Mouse (Mus musculus) gastrocnemius, postnatal 25 days (tissue): ENCODE data around the gene Dnmt3b. TPM values are rescaled to one million over a fixed set of nuclear protein-coding genes. Genes with fewer than 3 reads are reported as not detected.
"Not testable (repeated sequence)": the region's sequence is repeated elsewhere in the genome, so short reads cannot be mapped to it uniquely, and the experiment has no call there.

Source experiments
- DNase-seq: peaks from one replicate; pipeline ENCODE4 v3.0.0; 2022
- total RNA-seq, 2 experiments: library from RNA; stranded (reverse); gene quantifications; 1 replicate in 1 of 2; 2 replicates in 1 of 2; pipeline ENCODE4 v1.2.3; 2021

Dnmt3b gene
- total RNA-seq, 2 experiments from 2014 or later: 0.94 to 1.1 TPM

DNA sequence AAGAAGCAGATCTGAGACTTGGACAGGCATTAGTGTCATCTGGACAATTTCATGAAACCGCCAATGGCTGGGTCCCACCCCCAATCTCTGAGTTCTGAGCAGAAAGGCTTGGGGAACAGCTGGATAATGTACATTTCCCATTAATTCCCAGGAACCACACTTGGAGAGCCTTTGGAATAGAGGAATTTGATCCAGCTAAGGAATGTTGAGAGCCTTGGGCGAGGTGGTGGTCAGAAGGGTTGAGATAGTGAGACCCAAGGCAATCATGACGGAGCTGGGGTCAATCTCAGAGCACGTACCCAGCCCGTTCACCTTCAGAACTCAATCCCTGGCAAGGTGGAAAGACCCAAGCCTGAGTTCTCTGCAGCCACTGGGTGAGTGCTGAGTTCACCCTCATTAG lies 16.0 kb upstream of the Dnmt3b start:
- no peak for DNase-seq

DNA sequence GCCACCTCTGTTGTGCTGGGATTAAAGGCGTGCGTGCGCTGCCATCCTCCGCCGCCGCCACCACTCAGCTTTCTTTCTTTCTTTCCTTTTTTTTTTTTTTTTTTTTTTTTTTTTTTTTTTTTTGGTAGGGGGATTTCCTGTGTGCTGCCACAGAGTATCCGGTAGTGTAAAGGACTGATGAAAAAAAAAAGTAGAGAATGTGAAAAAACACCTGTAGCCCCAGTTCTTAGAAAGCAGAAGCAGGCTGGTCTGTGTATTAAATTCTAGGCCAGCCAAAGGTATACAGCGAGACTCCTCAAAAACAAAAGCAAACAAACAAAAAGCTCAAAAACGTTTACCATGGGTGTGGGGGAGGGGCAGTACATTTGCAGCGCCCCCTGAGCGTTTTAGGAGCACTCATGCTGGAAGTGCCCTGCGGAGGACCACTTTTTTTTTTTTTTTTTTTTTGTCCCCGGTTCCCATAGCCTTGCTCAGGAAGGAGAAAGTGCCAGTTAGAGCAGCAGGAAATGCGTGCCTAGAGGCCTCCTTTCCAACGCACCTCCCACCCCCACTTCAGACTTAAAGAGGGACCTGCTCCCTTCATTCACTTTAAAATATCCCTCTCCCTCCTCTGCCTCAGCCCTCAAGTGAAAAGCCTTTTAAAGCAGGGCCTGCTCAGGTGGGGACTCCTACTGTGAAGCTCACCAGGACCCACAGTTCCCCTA lies 10.1 kb upstream of the Dnmt3b start:
- no peak for DNase-seq

DNA sequence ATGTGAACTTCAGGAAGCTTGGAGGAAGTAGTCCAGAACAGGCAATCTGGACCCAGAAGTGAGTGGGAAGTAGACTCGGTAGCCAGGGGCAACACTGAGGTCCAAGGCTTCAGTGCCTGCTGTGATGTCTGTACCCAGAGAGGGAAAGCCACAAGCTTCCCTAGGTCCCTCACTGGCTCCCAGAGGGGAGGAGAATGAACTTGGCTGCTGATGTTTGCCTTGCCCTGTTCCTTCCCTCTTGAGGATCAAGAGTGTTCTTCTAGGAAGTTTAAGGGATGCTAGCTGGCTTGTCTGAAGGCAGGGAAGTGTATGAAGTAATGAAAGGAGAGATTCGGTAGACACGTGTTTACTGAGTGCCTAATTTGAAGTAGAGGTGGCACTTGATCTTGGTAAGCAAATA lies 6.8 kb upstream of the Dnmt3b start:
- DNase-seq: no peak

DNA sequence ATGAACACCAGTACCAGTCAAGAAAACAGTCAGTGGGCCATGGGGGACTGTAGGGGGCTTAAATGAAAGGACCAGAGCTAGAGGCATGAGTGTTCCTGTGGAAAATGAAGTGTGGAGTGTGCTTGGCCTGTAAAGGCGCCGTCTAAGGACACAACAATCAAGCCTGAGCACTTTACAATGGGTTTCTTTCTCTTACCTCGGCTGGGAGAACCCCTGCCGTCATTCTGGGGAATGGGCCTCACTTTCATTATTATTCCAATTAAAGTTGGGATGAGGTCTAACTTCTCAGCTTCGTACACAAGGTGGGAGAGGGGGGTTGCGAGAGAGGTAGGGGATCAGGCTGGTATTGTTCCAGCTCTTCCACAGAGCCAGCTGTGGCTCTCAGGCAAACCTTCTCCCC lies 6.3 kb upstream of the Dnmt3b start:
- DNase-seq: no peak

DNA sequence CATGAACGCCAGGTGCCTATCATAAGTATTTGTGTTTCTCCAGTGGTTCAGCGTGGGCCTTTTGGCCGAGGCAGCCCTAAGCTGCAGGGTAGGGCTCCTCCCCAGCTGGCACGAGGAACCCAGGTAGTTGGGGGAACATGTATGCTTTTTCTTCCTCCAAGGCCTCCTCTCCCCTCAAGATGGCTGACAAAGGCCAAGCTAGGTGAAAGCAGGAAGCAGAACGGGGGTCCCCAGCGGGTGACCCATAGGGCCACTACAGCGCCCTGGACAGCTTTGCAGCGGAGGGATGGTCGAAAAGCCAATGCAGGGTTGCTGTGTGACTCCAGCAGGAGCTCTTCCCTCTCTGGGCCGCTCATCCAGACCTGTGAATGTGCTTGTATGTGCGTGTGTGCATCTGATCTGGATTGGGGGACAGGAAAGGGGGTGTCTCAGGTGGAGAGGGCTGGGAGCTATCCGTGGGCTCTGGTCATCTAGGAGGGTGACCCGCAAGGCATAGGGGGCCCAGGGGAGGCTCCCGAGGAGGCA lies 415 bp upstream of the Dnmt3b start:
- no peak for DNase-seq

DNA sequence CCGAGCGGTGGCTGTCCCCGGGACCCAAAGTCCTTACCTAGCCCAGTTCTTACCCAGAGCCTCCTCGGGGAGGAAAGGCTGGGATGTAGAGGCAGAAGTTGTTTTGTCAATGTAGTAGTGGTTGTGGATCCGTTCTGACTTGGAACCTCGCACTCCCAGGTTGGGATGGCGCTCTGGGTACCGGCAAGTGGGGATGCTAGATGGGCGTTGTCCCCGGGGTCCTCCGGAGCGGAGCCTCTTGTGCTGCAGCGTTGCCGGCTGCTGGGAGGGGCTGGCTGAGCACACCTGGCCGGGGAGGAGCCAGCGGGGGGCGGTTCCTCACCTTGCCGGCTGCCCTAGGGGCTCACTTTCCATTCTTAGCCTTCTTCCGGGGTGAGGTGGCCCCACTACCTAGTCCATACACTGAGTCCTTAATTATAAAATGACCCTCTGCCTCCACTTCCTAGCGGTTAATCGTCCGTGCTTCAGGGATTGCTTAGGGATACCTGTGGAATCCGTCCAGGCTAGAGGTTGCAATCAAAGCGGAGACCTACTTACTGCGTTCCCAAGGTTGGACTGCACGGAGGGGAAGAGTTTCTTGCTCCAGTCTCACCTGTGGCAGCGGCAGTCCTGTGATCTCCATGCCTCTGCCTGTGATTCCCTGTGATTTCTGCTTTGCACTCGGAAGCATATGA lies 901 bp downstream of the Dnmt3b start:
- no peak for DNase-seq

DNA sequence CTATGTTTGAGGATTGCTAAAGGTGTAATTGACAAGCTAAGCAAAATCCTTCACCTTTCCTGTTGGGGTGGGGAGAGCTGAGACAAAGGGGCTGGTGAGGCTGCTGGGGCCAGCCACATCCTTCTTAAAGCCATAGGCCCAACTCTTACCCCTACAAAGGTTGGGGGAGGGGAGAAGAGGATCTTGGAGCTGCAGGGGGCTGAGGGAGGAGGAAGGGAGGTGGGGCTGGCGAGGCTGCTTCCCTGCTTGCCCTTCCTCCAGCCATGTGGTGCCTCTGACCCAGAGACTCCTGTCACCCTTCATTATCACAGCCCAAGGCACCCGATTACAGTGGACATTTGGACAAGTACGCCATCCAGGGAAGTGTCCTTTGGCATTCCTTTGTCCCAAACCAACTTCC lies 2.4 kb downstream of the Dnmt3b start:
- DNase-seq: no peak

DNA sequence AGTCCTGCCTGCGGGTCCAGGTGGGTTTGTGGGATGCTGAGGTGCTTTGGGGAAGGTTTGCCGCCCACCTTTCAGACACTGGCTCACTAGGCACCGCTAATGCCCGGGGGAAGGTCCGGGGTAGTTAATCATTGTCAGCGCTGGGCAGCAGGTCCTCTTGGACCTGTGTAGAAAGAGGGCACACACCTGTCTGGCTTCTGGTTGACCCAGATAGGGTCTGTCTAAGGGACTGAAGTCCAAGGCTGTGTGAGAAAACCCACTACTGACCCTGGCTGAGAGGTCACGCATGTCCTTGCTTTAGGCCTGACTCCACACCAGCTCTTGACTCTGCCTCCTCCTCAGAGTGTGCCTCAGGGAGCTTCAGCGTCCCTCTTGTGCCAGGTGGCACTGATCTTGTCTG lies 8.4 kb downstream of the Dnmt3b start:
- DNase-seq: not testable (repeated sequence)

DNA sequence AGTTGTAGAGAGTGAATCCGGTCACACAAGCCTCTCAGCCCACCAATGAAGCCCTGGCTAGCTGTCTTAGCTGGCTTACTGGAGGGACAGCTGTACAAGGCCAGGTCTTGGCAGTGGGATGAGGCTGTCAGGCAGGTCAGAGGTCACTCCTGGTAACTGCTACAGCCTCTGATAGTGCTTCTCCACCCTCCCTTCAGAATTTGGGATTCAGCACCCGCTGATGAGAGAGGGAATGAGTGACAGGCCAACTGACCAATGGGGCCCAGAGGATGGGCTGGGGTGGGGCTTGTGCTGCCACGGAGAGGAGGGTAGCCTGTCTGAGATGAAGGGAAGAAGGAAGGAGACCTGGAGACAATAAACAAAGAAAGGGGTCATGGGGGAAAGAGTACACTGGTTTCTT lies 11.4 kb downstream of the Dnmt3b start:
- DNase-seq: no peak

DNA sequence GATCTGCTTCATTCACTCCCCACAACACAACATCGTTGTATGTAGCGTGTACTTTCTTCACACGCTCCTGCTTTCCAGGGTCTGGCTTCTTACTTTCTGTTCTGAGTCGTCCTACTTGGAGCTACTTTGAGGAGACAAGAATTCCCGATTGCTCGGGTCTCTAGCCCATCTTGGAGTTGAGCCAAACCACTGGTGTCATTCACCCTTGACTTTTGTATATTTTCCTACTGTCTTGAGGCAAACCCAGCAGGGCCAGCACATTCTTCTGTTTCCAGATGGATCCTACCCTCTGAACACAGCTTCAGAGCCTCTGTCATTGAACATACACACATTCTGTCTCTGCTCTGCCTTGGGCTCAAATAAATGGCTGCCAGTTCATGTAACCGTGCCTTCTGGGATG lies 16.2 kb downstream of the Dnmt3b start:
- no peak for DNase-seq

DNA sequence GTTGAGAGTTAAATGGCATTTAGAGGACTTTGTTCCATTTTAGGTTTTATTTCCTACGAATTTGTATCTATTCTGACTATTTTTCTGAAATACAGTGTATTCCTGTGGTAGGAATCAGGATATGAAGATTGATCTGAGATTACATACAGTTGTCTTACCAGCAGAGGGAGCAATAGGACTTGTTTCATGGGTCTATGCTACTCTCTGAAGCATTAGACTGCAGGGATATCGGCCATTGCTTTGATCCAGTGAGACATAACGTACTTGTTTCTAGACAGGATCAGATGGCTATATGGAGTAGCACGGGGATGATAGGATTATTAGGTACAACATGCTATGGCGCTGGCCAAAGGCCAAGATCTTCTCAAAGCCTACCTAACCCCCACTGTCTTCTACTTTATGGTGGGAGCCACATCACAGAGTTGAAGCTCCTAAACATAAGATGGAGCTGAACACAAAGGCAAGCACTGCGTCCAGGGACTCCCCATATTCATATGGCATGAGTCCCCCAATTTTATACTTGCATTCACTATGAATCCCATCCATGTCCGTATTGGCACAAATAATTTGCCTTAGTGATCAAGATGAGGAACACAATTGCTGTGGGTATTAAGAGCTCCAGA lies 19.6 kb downstream of the Dnmt3b start:
- no peak for DNase-seq

DNA sequence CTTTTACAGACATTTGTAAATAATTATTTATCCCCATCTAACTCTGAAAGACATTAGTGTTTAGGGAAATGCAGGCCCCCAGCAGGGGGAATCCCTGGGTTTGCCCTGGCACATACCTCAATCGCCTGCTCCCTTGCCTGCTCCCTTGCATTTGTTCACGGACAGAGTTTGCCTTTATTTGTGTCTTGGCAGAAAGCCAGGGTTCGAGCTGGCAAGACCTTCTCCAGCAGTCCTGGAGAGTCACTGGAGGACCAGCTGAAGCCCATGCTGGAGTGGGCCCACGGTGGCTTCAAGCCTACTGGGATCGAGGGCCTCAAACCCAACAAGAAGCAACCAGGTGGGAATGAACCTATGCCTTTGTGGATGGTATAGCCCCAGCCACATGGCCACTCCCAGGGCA lies 20.9 kb downstream of the Dnmt3b start:
- no peak for DNase-seq

DNA sequence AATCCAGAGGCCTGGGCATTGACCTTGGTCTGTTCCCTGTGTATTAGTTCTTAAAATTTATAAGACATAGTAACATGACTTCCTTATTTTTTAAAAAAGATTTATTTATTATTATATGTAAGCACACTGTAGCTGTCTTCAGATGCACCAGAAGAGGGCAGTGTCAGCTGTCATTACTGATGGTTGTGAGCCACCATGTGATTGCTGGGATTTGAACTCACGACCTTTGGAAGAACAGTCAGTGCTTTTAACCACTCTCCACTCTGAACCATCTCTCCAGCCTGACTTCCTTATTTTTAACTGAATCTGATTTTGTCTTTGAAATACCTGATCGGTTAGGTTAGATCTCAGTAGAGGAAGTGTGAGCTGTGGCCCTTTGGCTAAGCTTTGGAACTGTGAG lies 23.4 kb downstream of the Dnmt3b start:
- DNase-seq: no peak

DNA sequence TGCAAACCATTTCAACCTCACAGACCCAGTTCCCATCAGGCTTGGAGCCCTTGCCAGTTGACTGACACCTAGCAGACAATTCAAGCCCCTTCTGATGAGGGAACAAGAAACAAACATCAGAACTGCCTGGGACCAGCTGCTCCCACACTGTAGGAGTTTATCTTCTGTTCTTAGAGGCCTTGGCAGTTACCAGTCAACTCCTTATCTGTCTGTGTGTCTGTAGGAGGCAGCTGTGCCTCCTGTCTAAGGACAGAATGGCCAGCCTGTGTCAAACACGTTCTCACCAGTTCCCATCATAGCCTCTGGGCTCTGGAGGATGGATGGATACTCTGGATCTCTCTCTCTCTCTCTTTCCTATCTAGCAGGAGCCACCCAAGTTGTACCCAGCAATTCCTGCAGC lies 26.1 kb downstream of the Dnmt3b start:
- DNase-seq: not testable (repeated sequence)

DNA sequence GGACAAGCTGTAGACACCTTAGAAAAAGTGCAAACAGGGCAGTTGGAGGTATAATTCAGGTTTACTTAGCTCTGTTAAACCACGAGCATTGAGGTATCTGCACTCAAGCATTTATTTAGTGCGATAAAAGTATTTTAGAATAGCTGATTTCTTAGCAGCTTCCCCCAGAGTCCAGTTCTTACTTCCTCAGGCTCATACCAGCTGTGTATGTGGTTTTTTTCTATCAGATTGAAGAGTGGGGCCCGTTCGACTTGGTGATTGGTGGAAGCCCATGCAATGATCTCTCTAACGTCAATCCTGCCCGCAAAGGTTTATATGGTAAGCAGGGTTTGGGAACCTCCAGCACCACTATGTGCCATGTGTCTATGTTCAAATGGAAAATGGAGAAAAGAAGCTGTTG lies 27.7 kb downstream of the Dnmt3b start:
- DNase-seq: no peak

DNA sequence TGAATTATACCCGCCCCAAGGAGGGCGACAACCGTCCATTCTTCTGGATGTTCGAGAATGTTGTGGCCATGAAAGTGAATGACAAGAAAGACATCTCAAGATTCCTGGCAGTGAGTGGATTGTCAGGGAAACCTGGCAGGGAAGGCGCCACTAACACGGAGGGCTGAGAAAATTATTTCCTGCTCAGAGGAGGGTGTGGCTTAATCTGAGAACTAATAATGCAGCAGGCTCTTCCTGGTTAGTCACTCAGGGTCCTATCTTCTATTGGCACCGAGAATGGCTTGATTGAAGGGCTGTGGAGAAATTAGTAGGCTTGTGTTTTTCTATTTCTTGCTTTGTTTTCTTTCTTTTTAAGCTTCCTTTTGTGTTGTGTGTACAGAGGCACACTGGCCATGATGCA lies 28.3 kb downstream of the Dnmt3b start:
- no peak for DNase-seq

DNA sequence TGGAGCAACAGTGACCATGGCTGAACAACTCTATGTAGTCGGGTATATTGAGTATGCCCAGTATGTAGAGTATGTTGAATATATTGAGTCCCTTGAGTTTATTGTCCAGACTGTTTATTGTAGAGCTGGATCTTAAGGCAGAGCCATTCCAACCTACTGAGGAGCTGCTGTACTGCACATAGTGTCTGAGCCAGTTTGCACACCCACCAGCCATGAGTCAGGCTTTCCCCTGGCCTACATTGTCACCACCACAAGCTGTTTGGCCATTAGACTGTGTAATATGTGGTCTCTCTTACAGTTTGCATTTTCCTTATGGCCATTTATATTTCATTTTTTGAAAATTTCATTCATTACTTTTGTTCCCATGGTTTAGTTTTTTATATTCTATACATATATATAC lies 30.7 kb downstream of the Dnmt3b start:
- no peak for DNase-seq

DNA sequence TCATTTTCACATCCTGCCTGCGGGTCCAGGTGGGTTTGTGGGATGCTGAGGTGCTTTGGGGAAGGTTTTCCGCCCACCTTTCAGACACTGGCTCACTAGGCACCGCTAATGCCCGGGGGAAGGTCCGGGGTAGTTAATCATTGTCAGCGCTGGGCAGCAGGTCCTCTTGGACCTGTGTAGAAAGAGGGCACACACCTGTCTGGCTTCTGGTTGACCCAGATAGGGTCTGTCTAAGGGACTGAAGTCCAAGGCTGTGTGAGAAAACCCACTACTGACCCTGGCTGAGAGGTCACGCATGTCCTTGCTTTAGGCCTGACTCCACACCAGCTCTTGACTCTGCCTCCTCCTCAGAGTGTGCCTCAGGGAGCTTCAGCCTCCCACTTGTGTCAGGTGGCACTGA lies 44.2 kb downstream of the Dnmt3b start:
- DNase-seq: not testable (repeated sequence)

DNA sequence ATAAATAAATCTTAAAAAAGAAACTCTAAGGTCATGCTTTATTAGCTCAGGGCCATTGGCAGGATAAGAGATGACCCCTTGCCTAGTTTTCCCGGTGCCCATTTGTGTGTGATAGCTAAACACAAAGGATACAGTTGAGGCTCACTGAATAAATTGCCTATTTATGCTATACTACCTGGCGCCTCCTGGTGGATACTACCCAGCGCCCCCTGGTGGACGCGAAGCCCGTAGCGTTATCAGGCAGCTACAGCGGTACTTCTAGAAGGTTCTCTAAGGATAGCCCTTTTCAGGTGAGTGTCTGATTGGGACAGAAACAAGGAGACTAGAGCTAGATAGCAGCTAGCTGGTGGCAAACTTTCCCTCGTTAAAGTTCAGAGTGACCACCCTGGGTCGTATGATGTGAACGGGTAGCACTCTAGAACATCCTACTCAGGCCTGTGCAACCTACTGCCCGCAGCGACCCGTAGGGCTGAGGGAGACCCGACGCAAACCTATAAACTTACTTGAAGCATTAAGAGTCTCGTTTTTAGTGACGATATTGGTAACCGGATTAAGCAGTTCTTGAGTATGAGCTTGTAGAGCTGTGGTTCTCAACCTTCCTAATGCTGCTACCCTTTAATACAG lies 45.3 kb downstream of the Dnmt3b start:
- DNase-seq: no peak

DNA sequence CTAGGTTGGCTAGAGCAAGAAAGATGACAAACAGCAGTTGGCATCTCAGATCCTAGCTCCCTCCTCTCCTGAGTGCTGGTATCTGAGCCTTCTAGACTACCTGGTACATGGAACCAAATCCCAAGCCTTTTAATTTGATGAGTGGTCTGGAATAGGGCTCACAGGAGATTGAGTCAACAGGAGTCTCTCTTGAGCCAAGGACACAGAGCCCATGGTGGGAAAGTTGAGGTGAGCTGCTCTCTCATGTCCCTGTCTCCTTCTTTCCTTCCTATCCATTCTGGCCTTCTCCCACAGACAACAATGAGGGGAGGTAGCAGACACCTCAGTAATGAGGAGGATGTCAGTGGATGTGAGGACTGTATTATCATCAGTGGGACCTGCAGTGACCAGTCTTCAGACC lies 47.1 kb downstream of the Dnmt3b start, which contains the start of gene Dnmt3c:
Gene Dnmt3c (plus strand): TSS at position 301 of the 400 bp plus-strand sequence.
- no peak for DNase-seq

DNA sequence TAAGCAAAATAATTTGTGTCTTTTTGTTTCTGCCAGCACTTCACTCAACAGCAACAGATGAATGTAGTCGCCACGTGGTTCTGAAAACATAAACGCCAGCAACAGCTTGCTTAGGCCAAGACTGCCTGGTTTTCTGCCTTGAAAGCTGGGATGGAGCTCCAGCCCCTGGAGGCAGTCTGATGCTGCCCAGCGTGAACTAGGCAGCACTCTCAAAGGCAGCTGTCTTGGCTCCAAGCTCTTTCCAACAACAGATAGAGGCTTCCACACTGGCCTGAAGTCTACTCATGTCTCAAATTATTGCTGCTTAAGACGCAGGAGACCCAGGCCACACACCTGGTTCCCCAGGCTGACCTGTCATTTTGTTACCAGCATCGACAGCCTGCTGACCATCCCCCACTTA lies 54.1 kb downstream of the Dnmt3b start:
- DNase-seq: no peak

DNA sequence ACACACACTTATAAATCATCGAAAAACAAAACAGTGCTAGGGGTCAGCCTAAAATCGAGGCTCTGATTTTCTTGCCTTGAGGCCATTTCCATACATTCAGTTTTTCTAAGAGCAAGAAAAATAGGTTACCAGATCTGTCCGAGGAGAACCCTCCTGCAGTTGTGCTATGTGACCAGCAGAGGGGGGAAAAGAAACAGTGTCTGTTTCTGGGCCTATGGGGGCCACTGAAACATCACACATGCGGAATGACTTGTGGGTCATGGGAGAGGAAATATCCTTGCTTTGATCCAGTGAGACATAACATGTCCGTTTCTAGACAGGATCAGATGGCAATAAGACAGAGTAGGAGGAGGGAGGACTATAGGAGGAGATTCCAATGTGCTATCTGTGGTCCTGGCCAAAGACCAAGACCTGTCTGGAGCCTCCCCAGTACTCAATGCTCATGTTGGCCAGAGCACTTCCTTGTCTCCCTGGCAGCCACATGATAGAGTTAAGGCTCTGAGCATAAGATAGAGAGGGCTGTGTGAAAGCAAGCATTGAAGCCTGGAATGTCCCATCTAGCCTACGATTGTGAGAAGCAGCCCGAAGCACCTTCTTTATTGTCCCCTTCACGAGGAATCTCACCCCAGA lies 61.6 kb downstream of the Dnmt3b start:
- DNase-seq: no peak
